In genomic region chr4:33124493-33124892, GRCm38 (mm10) we compare ENCODE assay signal across 11 mouse cellular contexts. TPM values are rescaled to one million over a fixed set of nuclear protein-coding genes. Genes with fewer than 3 reads are reported as not detected.
DNase-seq lines count a peak whose midpoint lies in the region; ATAC-seq and TF ChIP-seq lines count a peak whose summit lies in the region.
"Had no signal": no experiment of that assay in that cellular context is flagged by ENCODE, and none has a peak within 500 bp of the region (broad histone marks: within the 10 kb centered on the region; RNA-seq: fewer than 3 reads in every experiment).

No protein-coding gene starts in this region.

- intact Hi-C loops in left cerebral cortex, adult 2 months (cut with DNase I), result loop anchor here (5.0 kb wide), 1 partner anchor 83 kb away; the partner anchor contains the start of gene Srsf12

- H3K27me3 ChIP-seq in kidney, embryonic 14.5 days (ENCODE audit: control insufficient read depth, insufficient read depth, low read length), result no peaks in the 10 kb centered on the region
- H3K27me3 ChIP-seq: embryonic facial prominence, embryonic 12.5 days; liver, embryonic 13.5 days had no signal

- H3K9ac ChIP-seq in kidney, embryonic 14.5 days (ENCODE audit: low read depth, low read length), result no peak overlapping the region
- H3K9ac ChIP-seq: embryonic facial prominence, embryonic 12.5 days; liver, embryonic 13.5 days had no signal

- no peaks in the 10 kb centered on the region for H3K9me3 ChIP-seq in kidney, embryonic 14.5 days (ENCODE audit: control insufficient read depth, low read length)
- H3K9me3 ChIP-seq: embryonic facial prominence, embryonic 12.5 days; liver, embryonic 13.5 days had no signal

- no peaks in the 10 kb centered on the region for H3K4me1 ChIP-seq in kidney, embryonic 14.5 days (ENCODE audit: control insufficient read depth, insufficient read depth, low read length)
- H3K4me1 ChIP-seq: embryonic facial prominence, embryonic 12.5 days; liver, embryonic 13.5 days had no signal

- H3K4me2 ChIP-seq in kidney, embryonic 14.5 days (replicated peaks; ENCODE audit: low read depth, low read length), result no peak overlapping the region
- H3K4me2 ChIP-seq: embryonic facial prominence, embryonic 12.5 days; liver, embryonic 13.5 days had no signal

- peak; percentile 20 for DNase-seq in kidney, adult 11 months
- DNase-seq in MN1 (ENCODE audit: low spot score), result peak; percentile 38
- DNase-seq in cerebellum, adult 8-10 months, result peak; percentile 63
- DNase-seq in gastrocnemius, postnatal 25 days, result peak; percentile 12
- peak; percentile 35 to 38 for DNase-seq in left cerebral cortex, adult 2 months (ENCODE audit: extremely low spot score in 1 of 2, low spot score in 2 of 2)
- DNase-seq in retina, embryonic 14.5 days (ENCODE audit: low spot score), result peak; percentile 44
- DNase-seq: liver, embryonic 13.5 days had no signal

- no peak overlapping the region for H3K27ac ChIP-seq in kidney, embryonic 14.5 days (ENCODE audit: low read depth, low read length)
- H3K27ac ChIP-seq in left cerebral cortex, adult 2 months, result no peak overlapping the region
- H3K27ac ChIP-seq: embryonic facial prominence, embryonic 12.5 days; liver, embryonic 13.5 days had no signal

- no peak overlapping the region for H3K4me3 ChIP-seq in kidney, embryonic 14.5 days (ENCODE audit: low read length)
- no peak overlapping the region for H3K4me3 ChIP-seq in left cerebral cortex, adult 2 months
- H3K4me3 ChIP-seq: embryonic facial prominence, embryonic 12.5 days; liver, embryonic 13.5 days had no signal

- WGBS in kidney, embryonic 14.5 days, result 75% methylated on average over 6 of the region's 6 CpGs

- peak; percentile 70 for TF ChIP-seq CTCF in left cerebral cortex, adult 2 months (IDR thresholded peaks at IDR 0.05)

- H3K36me3 ChIP-seq in kidney, embryonic 14.5 days (ENCODE audit: control insufficient read depth, insufficient read depth, low read length), result no peaks in the 10 kb centered on the region
- H3K36me3 ChIP-seq: embryonic facial prominence, embryonic 12.5 days; liver, embryonic 13.5 days had no signal

- no peak for ATAC-seq in kidney, embryonic 14.5 days (ENCODE audit: low FRiP score, low TSS enrichment)
- no peak; the same call in 1 of the 2 replicates for ATAC-seq in megakaryocyte, adult 5-6 weeks (ENCODE audit: poor library complexity, severe bottlenecking)

RNA-seq across cellular contexts. Expression of gene Gabrr1, which starts 7.8 kb away (rescaled TPM):
- polyA plus RNA-seq in kidney, embryonic 14.5 days (2014; fragmentation: Nextera tagmentation; extraction: Ambion mirVana), result not detected in 2 replicates
- under 1 TPM in 1 of 2 experiments, not detected in 1; 0.11 TPM for total RNA-seq in gastrocnemius, postnatal 25 days (2021)
- not detected for total RNA-seq in left cerebral cortex, adult 2 months (2021)
- not detected in 2 replicates for total RNA-seq in megakaryocyte, adult 5-6 weeks (2015)
- total RNA-seq in megakaryocyte, adult 5-6 weeks (2017), result not detected in 2 replicates
- polyA plus RNA-seq: liver, embryonic 13.5 days; stomach, embryonic 14.5 days had no signal

Comparison
In these comparisons a context has a peak if more than half of its experiments do, and no peak if none do; other contexts are left out.
1. DNase-seq: peak in every context shown above with its lines; median percentile 63 in cerebellum, adult 8-10 months; 44 in retina, embryonic 14.5 days; 38 in MN1; 36 in left cerebral cortex, adult 2 months; 20 in kidney, adult 11 months; 12 in gastrocnemius, postnatal 25 days.